Mouse (Mus musculus) hindbrain, embryonic 14.5 days (tissue): Measurements from ENCODE around the gene Shisal2a. TPM values are rescaled to one million over a fixed set of nuclear protein-coding genes. Genes with fewer than 3 reads are reported as not detected.
A peak's percentile ranks its signal among the peaks of the same experiment; 100 is the strongest.

ENCODE experiments used
- ATAC-seq: fragments of 200-750 bp; cut with Nextera tagmentation; 2 replicates; pipeline ENCODE4 v1.8.0; 2017; ENCODE audit warnings: moderate number of reproducible peaks, mild to moderate bottlenecking, moderate TSS enrichment, moderate library complexity; ENCODE audit not compliant: low FRiP score
- DNase-seq: peaks from one replicate; pipeline ENCODE4 v3.0.0-alpha.2; 2015; ENCODE audit warnings: low spot score
- H3K27ac ChIP-seq: fragments of 300-500 bp; sonication (generic); 2 replicates; pipeline ENCODE4 v1.5.1; 2014; ENCODE audit warnings: mild to moderate bottlenecking, moderate library complexity
- H3K27me3 ChIP-seq: fragments of 300-500 bp; sonication (generic); 2 replicates; pipeline ENCODE4 v1.6.1; 2014; ENCODE audit warnings: mild to moderate bottlenecking, low read length, mixed read lengths; ENCODE audit not compliant: control insufficient read depth, insufficient read depth
- H3K36me3 ChIP-seq: fragments of 300-500 bp; sonication (generic); replicated peaks from 2 replicates; pipeline ENCODE4 v1.6.1; 2014; ENCODE audit not compliant: control insufficient read depth, insufficient read depth
- H3K4me1 ChIP-seq: fragments of 300-500 bp; sonication (generic); replicated peaks from 2 replicates; pipeline ENCODE4 v1.6.1; 2014; ENCODE audit warnings: antibody characterized with exemption, low read length, mixed read lengths; ENCODE audit not compliant: control insufficient read depth, insufficient read depth
- H3K4me2 ChIP-seq: fragments of 300-500 bp; sonication (generic); replicated peaks from 2 replicates; pipeline ENCODE4 v1.6.1; 2014; ENCODE audit warnings: mild to moderate bottlenecking, moderate library complexity
- H3K4me3 ChIP-seq: fragments of 300-500 bp; sonication (generic); replicated peaks from 2 replicates; pipeline ENCODE4 v1.5.1; 2014; ENCODE audit warnings: mild to moderate bottlenecking, low read length
- H3K9ac ChIP-seq: fragments of 300-500 bp; sonication (generic); 2 replicates; pipeline ENCODE4 v1.6.1; 2014
- H3K9me3 ChIP-seq: fragments of 300-500 bp; sonication (generic); 2 replicates; pipeline ENCODE4 v1.6.1; 2016; ENCODE audit warnings: low read length; ENCODE audit not compliant: control insufficient read depth
- WGBS: fragments of 180-500 bp; shearing (Covaris S2); extraction: QIAGEN DNeasy Blood & Tissue Kit; methylation state at CpG from one replicate; pipeline ENCODE4 v1.1.7; 2014; 5-methylcytosine and 5-hydroxymethylcytosine counted together
- polyA plus RNA-seq: library from polyadenylated mRNA; unstranded; fragments of >200 nt; fragmentation: Nextera tagmentation; extraction: Ambion mirVana; gene quantifications from 2 replicates; pipeline ENCODE4 v1.2.1, GENCODE M21; 2014

Gene Shisal2a
- polyA plus RNA-seq, 1 experiment from 2014 or later, result 7.6 TPM

DNA sequence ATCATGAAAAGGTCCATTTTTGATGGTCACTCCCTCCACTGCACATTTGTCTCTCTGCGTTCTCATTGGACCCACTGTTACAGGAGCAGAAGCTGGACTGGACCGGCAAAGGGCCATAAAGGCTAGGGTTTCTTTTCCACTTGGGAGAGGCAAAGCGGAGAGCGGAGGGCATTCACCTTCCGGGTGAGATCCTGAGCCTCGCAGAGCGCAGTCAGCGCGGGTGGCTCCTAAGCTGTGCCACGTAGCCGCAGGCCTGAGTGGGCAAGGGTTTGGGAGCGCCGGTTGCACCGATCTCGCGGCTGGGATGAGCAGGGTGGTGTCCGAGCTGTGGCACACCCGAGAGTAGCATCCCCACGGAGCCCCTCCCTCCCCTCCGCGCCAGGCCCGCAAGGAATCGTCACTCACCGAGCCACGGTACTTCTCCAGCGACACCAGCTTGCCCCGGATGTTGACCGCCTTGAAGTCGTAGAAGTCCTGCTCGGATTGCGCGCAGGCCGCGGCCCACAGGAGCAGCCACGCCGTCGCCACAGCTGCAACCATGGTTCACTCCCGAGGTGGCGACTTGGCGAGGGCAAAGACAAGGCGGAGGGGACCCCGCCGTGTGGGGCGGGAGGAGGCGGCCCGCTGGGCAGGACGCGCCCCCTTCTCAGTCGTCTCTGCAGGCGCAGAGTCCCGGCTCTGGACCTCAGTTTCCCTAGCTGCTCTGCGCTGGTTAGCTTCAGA lies 23.1 kb upstream of the Shisal2a start:
- Histone ChIP-seq H3K36me3 (no peaks in the 10 kb centered on the region), H3K9me3 (no peaks in the 10 kb centered on the region), H3K9ac (peak overlapping the region; percentile 77), H3K27ac (peak overlapping the region; percentile 68; the same call in 1 of the 2 replicates), H3K27me3 (no peaks in the 10 kb centered on the region), H3K4me2 (peak overlapping the region; percentile 92), H3K4me1 (peaks cover 18% of the 10 kb centered on the region), H3K4me3 (peak overlapping the region; percentile 45)
- DNase-seq, result peak; percentile 29
- ATAC-seq, result peak; percentile 71
- WGBS, result under 1% methylated on average over 52 of the region's 52 CpGs

DNA sequence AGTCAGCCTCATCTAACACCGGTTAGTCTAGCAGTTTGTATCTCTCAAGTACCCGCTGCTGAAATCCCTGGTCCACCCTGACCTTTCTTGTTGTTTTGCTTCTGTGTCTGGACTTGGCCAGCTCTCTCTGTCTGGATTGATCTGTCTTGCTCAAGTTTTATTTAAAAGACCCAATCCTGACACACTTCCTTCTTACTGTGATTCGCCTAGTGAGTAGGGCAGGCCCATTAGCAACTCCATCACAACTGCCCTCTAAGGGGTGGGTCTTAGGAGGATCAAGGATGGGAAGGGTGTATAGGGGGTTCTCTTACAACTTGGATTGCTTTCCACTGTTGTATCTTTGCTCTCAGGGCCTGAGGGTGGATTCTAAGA lies 22.6 kb upstream of the Shisal2a start:
- Histone ChIP-seq H3K9me3 (no peaks in the 10 kb centered on the region), H3K9ac (peak overlapping the region; percentile 77), H3K36me3 (no peaks in the 10 kb centered on the region), H3K27me3 (no peaks in the 10 kb centered on the region), H3K4me2 (peak overlapping the region; percentile 92), H3K4me3 (peak overlapping the region; percentile 45), H3K27ac (peak overlapping the region; percentile 68; the same call in 1 of the 2 replicates), H3K4me1 (peaks cover 18% of the 10 kb centered on the region)
- ATAC-seq (peak; percentile 43; the same call in 1 of the 2 replicates), DNase-seq (no peak)
- WGBS, result 76% methylated on average over 3 of the region's 3 CpGs

DNA sequence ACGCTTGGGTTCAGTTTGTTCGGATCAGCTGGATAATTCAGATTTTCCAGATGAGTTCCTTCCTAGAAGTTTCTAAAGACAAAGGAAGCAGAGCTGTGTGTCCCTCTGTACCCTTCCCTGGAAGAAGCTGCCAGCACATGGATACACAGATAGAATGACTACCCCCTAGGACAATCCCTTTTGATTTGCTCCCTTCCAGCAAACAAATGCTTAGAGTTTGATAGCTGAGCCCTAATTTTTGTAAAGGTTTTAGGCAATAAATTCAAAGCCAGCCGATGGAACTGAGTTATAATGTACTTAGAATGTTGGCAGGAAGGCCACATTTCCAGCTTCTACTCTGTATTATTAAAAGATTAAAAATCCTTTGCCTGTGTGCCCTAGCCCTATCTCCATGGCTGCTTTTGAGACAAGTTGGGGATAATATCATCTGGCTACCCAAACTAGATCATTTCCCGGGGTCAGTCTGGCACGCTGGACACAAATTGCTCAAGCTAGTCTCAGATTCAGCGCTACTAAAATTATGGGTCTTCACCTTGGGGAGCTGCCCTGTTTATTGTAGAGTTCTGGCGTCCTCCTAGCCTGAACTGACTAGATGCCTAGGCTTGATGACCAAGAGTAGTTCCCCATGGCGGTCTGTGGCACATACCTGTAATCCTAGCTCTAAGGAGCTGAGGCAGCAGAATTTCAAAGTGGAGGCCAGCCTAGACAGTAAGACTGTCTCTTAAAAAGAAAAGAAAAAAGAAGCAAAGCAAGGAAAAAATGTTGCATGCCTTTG lies 20.9 kb upstream of the Shisal2a start:
- ATAC-seq (no peak), DNase-seq (no peak)
- Histone ChIP-seq H3K27ac (no peak overlapping the region), H3K4me3 (no peak overlapping the region), H3K9ac (no peak overlapping the region), H3K4me2 (no peak overlapping the region), H3K27me3 (no peaks in the 10 kb centered on the region), H3K36me3 (no peaks in the 10 kb centered on the region), H3K9me3 (no peaks in the 10 kb centered on the region), H3K4me1 (peaks cover 18% of the 10 kb centered on the region)
- 88% methylated on average over 8 of the region's 8 CpGs for WGBS

DNA sequence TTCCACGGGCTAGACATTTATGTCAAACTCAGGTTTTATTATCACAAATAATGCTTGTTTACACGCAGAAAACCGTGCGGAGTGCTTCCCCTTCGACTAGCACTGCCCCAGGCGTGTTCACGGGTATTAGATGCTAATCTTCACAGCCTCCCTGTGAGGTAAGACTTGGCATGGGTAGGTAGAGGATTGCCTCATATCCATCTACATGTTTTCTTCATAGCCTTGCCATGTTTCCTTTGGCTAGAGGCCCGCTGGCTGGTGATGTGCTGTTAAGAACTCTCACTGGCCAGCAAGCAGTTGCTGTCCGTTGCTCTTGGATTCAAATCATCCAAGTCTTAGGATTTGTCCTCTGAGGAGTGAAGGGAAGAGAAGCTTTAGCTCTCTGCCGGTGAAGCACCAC lies 17.2 kb upstream of the Shisal2a start:
- H3K27me3 ChIP-seq, result no peaks in the 10 kb centered on the region
- ATAC-seq, result no peak
- no peaks in the 10 kb centered on the region for H3K36me3 ChIP-seq
- no peaks in the 10 kb centered on the region for H3K4me1 ChIP-seq
- H3K27ac ChIP-seq, result no peak overlapping the region
- WGBS, result 89% methylated on average over 10 of the region's 10 CpGs
- no peak for DNase-seq
- H3K4me3 ChIP-seq, result no peak overlapping the region
- H3K9me3 ChIP-seq, result no peaks in the 10 kb centered on the region
- H3K4me2 ChIP-seq, result no peak overlapping the region
- no peak overlapping the region for H3K9ac ChIP-seq

DNA sequence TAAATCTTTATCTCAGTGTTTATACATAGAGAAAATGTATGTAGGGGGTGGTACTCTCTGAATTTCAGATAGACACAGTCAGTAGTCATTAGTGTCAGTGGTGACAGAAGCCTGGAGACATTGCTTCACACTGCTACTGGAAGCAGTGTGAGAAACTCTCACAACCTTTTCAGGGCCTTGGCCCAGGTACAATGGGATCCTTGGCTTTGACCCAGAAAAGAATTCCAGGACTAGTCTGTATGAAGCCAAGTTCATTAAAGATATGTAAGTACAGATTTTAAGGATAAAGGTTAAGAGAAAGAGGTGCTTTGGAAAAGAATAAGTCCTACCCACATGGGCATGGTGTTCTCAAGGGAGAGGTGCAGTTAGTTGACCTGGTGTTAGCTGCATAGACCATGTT lies 11.1 kb upstream of the Shisal2a start:
- DNase-seq, result no peak
- no peaks in the 10 kb centered on the region for H3K36me3 ChIP-seq
- H3K27me3 ChIP-seq, result no peaks in the 10 kb centered on the region
- no peak overlapping the region for H3K4me3 ChIP-seq
- no peak for ATAC-seq
- no peak overlapping the region for H3K9ac ChIP-seq
- no peaks in the 10 kb centered on the region for H3K4me1 ChIP-seq
- H3K4me2 ChIP-seq, result no peak overlapping the region
- H3K9me3 ChIP-seq, result no peaks in the 10 kb centered on the region
- H3K27ac ChIP-seq, result no peak overlapping the region

DNA sequence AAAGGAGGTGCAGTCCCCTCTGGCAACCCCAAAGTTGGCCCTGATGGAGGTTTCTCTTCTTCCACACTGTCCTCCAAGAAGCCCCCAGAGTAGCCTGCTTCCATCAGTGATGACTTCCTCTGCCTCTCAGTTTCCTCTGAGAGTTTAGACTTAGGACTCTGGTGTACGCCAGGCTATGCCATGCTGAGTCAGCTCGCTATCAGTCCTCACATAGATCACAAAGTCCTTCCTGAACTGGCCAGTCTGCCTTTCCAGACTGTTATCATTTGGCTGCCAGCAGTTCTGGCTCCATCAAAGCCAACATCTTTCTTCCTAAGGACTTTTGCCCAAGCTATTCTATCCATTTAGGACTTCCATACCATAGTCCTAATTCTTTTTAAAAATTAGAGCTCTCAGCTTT lies 9.4 kb upstream of the Shisal2a start:
- 95% methylated on average over 2 of the region's 2 CpGs for WGBS
- no peak overlapping the region for H3K27ac ChIP-seq
- ATAC-seq (no peak), DNase-seq (no peak)
- H3K4me2 ChIP-seq, result no peak overlapping the region
- no peaks in the 10 kb centered on the region for H3K27me3 ChIP-seq
- H3K36me3 ChIP-seq, result no peaks in the 10 kb centered on the region
- no peak overlapping the region for H3K4me3 ChIP-seq
- no peak overlapping the region for H3K9ac ChIP-seq
- no peaks in the 10 kb centered on the region for H3K9me3 ChIP-seq
- peaks cover 14% of the 10 kb centered on the region; the same call in 1 of the 2 replicates for H3K4me1 ChIP-seq

DNA sequence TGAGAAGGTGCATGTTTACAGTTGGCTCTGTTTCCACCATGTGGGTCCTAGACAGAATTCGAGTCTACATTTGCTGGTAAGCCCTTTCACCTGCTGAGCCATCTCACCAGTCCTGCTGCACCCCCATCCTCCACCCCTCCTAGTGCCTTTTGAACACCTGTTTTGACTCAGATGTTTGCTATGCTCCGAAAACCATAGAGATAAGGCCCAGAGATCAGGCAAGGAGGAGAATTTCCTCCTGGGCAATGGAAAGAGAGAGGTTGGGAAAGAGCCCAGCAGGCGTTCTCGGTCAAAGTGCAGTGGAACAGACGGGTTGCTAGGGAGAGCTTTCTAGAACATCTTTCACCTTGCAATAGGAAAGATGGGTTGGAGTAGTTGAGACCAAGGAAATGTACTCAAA lies 8.0 kb upstream of the Shisal2a start:
- Histone ChIP-seq H3K27ac (no peak overlapping the region), H3K9ac (no peak overlapping the region), H3K36me3 (no peaks in the 10 kb centered on the region), H3K4me3 (no peak overlapping the region), H3K4me1 (peaks cover 17% of the 10 kb centered on the region; the same call in 1 of the 2 replicates), H3K4me2 (no peak overlapping the region), H3K27me3 (no peaks in the 10 kb centered on the region), H3K9me3 (no peaks in the 10 kb centered on the region)
- WGBS, result 83% methylated on average over 5 of the region's 5 CpGs
- DNase-seq (no peak), ATAC-seq (no peak)

DNA sequence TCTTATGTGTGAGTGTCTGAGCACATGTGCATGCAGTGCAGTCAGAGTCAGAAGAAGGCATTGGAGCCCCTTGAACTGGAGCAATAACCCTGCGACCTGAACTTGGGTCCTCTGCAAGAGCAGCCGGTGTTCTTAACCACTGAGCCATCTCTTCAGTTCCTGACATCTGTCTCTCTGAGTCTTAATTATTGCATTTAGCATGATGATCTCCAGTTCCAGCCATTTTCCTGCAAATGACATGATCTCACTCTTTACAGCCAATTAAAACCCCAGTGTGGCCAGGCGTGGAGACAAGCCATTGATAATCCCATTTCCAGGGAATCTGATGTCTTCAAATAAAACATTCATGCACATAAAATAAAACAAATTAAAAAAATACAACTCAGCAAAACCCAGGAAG lies 5.6 kb upstream of the Shisal2a start:
- Histone ChIP-seq H3K9me3 (no peaks in the 10 kb centered on the region), H3K27me3 (no peaks in the 10 kb centered on the region), H3K4me3 (no peak overlapping the region), H3K4me2 (no peak overlapping the region), H3K36me3 (no peaks in the 10 kb centered on the region), H3K4me1 (peaks cover 17% of the 10 kb centered on the region; the same call in 1 of the 2 replicates), H3K9ac (no peak overlapping the region), H3K27ac (no peak overlapping the region)
- DNase-seq, result no peak
- 62% methylated on average over 3 of the region's 3 CpGs for WGBS
- no peak for ATAC-seq

DNA sequence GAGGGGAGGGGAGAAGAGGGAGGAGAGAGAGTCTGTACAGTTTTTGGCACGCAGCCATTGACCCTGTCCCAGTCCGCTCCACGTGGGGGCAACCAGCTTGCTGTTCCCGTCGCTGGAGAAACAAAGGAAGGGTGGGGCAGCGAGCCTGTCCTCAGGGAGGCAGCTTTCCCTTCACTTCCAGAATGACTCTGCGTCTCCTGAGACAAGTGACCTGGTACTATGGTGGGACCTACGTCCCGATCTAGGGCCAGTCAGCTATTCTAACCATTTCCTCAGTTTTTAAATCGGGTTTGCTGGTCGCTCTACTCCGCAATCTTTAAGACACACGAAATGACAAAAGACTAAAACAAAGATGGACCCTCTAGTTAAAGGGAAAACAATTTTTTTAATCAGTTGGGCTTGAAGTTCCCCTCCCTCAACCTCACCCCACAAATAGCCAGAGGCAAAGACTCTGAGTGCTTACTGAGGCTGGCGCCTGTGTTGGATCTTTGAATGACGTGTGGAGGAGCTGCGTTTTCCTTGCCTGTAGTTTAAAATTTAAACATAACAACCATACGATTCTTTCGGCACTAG lies 4.6 kb upstream of the Shisal2a start:
- Histone ChIP-seq H3K9ac (peak overlapping the region; percentile 70), H3K27ac (peak overlapping the region; percentile 81), H3K4me3 (peak overlapping the region; percentile 23), H3K9me3 (no peaks in the 10 kb centered on the region), H3K36me3 (no peaks in the 10 kb centered on the region), H3K27me3 (no peaks in the 10 kb centered on the region), H3K4me1 (peaks cover 24% of the 10 kb centered on the region; the same call in 1 of the 2 replicates), H3K4me2 (peak overlapping the region; percentile 62)
- ATAC-seq (peak; percentile 39), DNase-seq (peak; percentile 73)
- WGBS, result 4% methylated on average over 18 of the region's 18 CpGs
